Mouse (Mus musculus) forebrain, embryonic 13.5 days (tissue): ENCODE measurements around the gene Ehd2. TPM values are rescaled to one million over a fixed set of nuclear protein-coding genes. Genes with fewer than 3 reads are reported as not detected.

Experiments used
- ATAC-seq: fragments of 200-750 bp; cut with Nextera tagmentation; 2 replicates; pipeline ENCODE4 v1.8.0; 2017
- H3K27ac ChIP-seq: fragments of 300-500 bp; sonication (generic); 2 replicates; pipeline ENCODE4 v1.5.1; 2015; ENCODE audit warnings: inconsistent platforms, mild to moderate bottlenecking, moderate library complexity
- H3K27me3 ChIP-seq: fragments of 300-500 bp; sonication (generic); 2 replicates; pipeline ENCODE4 v1.6.1; 2015; ENCODE audit warnings: mild to moderate bottlenecking, inconsistent platforms
- H3K36me3 ChIP-seq: fragments of 300-500 bp; sonication (generic); 2 replicates; pipeline ENCODE4 v1.6.1; 2015; ENCODE audit warnings: mild to moderate bottlenecking, inconsistent platforms; ENCODE audit not compliant: poor library complexity, severe bottlenecking
- H3K4me1 ChIP-seq: fragments of 300-500 bp; sonication (generic); 2 replicates; pipeline ENCODE4 v1.6.1; 2015; ENCODE audit warnings: inconsistent platforms
- H3K4me2 ChIP-seq: fragments of 300-500 bp; sonication (generic); 2 replicates; pipeline ENCODE4 v1.6.1; 2015; ENCODE audit warnings: inconsistent platforms, mild to moderate bottlenecking, moderate library complexity
- H3K4me3 ChIP-seq: fragments of 300-500 bp; sonication (generic); 2 replicates; pipeline ENCODE4 v1.5.1; 2015; ENCODE audit warnings: mild to moderate bottlenecking, inconsistent platforms
- H3K9ac ChIP-seq: fragments of 300-500 bp; sonication (generic); 2 replicates; pipeline ENCODE4 v1.6.1; 2015; ENCODE audit warnings: mild to moderate bottlenecking, inconsistent platforms
- H3K9me3 ChIP-seq: fragments of 300-500 bp; sonication (generic); replicated peaks from 2 replicates; pipeline ENCODE4 v1.6.1; 2016; ENCODE audit warnings: inconsistent platforms
- WGBS: fragments of 180-500 bp; shearing (Covaris S2); methylation state at CpG from one replicate; pipeline ENCODE4 v1.1.7; 2015; 5-methylcytosine and 5-hydroxymethylcytosine counted together
- polyA plus RNA-seq: library from polyadenylated mRNA; unstranded; fragments of >200 nt; fragmentation: Nextera tagmentation; extraction: Ambion mirVana; gene quantifications from 2 replicates; pipeline ENCODE4 v1.2.1, GENCODE M21; 2015

Gene Ehd2
- polyA plus RNA-seq, 1 experiment from 2014 or later = 3.6 TPM

DNA sequence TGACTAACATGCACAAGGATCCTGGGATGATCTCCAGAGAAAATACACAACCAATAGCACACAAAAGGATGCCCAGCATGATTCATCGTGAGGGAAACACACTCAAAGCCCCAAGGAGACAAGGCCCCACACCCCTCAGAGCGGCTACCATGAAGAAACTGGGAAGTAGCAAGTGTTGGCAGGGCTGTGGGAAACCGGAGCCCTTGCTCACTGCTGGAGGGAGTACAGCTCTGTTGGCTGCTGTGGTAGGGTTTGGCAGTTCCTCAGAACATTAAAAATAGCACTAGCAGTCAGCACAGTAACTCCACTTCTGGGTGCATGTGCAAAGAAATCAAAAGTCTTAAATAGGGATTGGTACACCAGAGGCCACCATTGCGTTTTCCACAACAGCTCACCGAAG lies 34.8 kb upstream of the Ehd2 start:
- Histone ChIP-seq H3K4me2 (no peak overlapping the region), H3K9me3 (no peaks in the 10 kb centered on the region), H3K9ac (no peak overlapping the region), H3K4me1 (peaks cover 18% of the 10 kb centered on the region), H3K4me3 (no peak overlapping the region), H3K36me3 (peaks cover 22% of the 10 kb centered on the region), H3K27ac (no peak overlapping the region), H3K27me3 (no peaks in the 10 kb centered on the region)
- 87% methylated on average over 5 of the region's 5 CpGs for WGBS
- ATAC-seq = no peak

- ATAC-seq = no peak
- 93% methylated on average over 1 of the region's 1 CpGs for WGBS
- H3K27ac ChIP-seq = no peak overlapping the region
- peaks cover 18% of the 10 kb centered on the region for H3K4me1 ChIP-seq
- H3K4me2 ChIP-seq = no peak overlapping the region
- no peak overlapping the region for H3K9ac ChIP-seq
- no peak overlapping the region for H3K4me3 ChIP-seq
- no peaks in the 10 kb centered on the region for H3K27me3 ChIP-seq
- peaks cover 25% of the 10 kb centered on the region for H3K36me3 ChIP-seq
- no peaks in the 10 kb centered on the region for H3K9me3 ChIP-seq
Measured at GRCm38 (mm10) chr7:16001691-16002090, 34.3 kb upstream of the Ehd2 start.

DNA sequence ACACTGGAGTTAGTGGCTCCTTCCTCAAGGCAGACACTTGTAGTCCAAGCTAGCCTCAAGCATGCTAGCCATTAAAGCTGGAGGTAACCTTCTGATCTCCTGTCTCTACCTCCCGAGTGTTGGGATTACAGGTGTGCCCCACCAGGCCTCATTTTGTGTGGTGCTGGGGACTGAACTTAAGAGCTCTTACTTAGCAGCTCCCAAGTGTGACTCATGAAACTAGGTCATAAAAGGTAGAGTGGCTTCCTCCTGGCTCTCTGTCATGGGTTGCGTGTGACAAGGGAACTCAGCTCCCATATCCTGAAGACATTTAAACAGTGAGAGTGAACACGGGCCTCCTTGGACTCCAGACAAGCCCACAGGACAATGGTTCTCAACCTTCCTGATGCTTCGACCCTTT lies 26.4 kb upstream of the Ehd2 start:
- 94% methylated on average over 4 of the region's 4 CpGs for WGBS
- ATAC-seq = no peak
- Histone ChIP-seq H3K27me3 (no peaks in the 10 kb centered on the region), H3K4me2 (no peak overlapping the region), H3K9me3 (no peaks in the 10 kb centered on the region), H3K36me3 (peaks cover 95% of the 10 kb centered on the region), H3K9ac (no peak overlapping the region), H3K27ac (no peak overlapping the region), H3K4me3 (no peak overlapping the region), H3K4me1 (no peaks in the 10 kb centered on the region)

GRCm38 (mm10) chr7:15993152-15993551 lies 25.8 kb upstream of the Ehd2 start:
- no peaks in the 10 kb centered on the region for H3K27me3 ChIP-seq
- H3K9ac ChIP-seq = no peak overlapping the region
- 81% methylated on average over 3 of the region's 3 CpGs for WGBS
- no peaks in the 10 kb centered on the region for H3K4me1 ChIP-seq
- ATAC-seq = no peak
- H3K27ac ChIP-seq = no peak overlapping the region
- H3K9me3 ChIP-seq = no peaks in the 10 kb centered on the region
- no peak overlapping the region for H3K4me2 ChIP-seq
- peaks cover 99% of the 10 kb centered on the region for H3K36me3 ChIP-seq
- H3K4me3 ChIP-seq = no peak overlapping the region

- H3K9me3 ChIP-seq = no peaks in the 10 kb centered on the region
- no peak for ATAC-seq
- no peak overlapping the region for H3K27ac ChIP-seq
- no peak overlapping the region for H3K4me3 ChIP-seq
- H3K4me2 ChIP-seq = no peak overlapping the region
- H3K36me3 ChIP-seq = peaks cover 99% of the 10 kb centered on the region
- 95% methylated on average over 3 of the region's 3 CpGs for WGBS
- no peak overlapping the region for H3K9ac ChIP-seq
- H3K27me3 ChIP-seq = no peaks in the 10 kb centered on the region
- H3K4me1 ChIP-seq = no peaks in the 10 kb centered on the region
Measured at GRCm38 (mm10) chr7:15991764-15992163, 24.4 kb upstream of the Ehd2 start.

GRCm38 (mm10) chr7:15987661-15988356 lies 20.4 kb upstream of the Ehd2 start:
- H3K4me3 ChIP-seq = no peak overlapping the region
- no peak for ATAC-seq
- no peak overlapping the region for H3K4me2 ChIP-seq
- no peaks in the 10 kb centered on the region for H3K4me1 ChIP-seq
- H3K9me3 ChIP-seq = no peaks in the 10 kb centered on the region
- H3K9ac ChIP-seq = no peak overlapping the region
- no peaks in the 10 kb centered on the region for H3K27me3 ChIP-seq
- 96% methylated on average over 16 of the region's 16 CpGs for WGBS
- peaks cover 86% of the 10 kb centered on the region for H3K36me3 ChIP-seq
- H3K27ac ChIP-seq = no peak overlapping the region

DNA sequence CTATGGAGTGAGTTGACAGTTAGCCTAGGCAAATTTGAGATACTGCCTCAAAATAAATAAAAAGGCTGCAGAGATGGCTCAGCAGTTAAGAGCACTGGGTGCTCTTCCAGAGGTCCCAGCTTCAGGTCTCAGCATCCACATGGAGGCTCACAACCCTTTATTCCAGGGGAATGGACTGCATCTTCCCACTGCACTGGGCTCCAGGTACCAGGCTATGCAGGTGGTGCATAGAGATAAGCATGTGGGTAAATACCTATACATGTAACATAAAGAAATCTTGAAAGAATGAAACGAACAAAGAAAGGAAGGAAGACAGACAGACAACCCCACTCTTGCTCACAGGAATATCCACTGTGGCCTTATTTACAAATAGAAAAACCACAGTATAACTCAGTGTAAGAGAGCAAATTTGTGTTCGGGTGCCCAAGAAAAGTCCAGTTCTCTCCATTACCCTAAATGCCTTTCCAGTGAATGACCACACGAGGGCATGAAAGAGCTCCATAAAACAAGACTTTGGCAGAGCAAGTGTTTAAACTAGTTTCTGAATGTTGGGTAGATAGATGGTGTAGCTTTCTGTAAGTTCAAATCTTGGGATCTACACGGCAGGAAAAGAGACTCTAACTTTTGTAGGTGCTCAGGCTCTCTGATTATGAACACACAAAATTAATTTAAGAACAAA lies 15.5 kb upstream of the Ehd2 start:
- Histone ChIP-seq H3K4me3 (no peak overlapping the region), H3K27me3 (no peaks in the 10 kb centered on the region), H3K36me3 (peaks cover 79% of the 10 kb centered on the region), H3K9ac (no peak overlapping the region), H3K4me2 (no peak overlapping the region), H3K9me3 (no peaks in the 10 kb centered on the region), H3K27ac (no peak overlapping the region), H3K4me1 (no peaks in the 10 kb centered on the region)
- WGBS = 39% methylated on average over 4 of the region's 4 CpGs
- no peak for ATAC-seq

GRCm38 (mm10) chr7:15981538-15981937 lies 14.2 kb upstream of the Ehd2 start:
- Histone ChIP-seq H3K9me3 (no peaks in the 10 kb centered on the region), H3K36me3 (peaks cover 79% of the 10 kb centered on the region), H3K4me2 (no peak overlapping the region), H3K27ac (no peak overlapping the region), H3K27me3 (no peaks in the 10 kb centered on the region), H3K4me3 (no peak overlapping the region), H3K9ac (no peak overlapping the region; the same call in 1 of the 2 replicates), H3K4me1 (no peaks in the 10 kb centered on the region)
- WGBS = 82% methylated on average over 4 of the region's 4 CpGs
- ATAC-seq = no peak

DNA sequence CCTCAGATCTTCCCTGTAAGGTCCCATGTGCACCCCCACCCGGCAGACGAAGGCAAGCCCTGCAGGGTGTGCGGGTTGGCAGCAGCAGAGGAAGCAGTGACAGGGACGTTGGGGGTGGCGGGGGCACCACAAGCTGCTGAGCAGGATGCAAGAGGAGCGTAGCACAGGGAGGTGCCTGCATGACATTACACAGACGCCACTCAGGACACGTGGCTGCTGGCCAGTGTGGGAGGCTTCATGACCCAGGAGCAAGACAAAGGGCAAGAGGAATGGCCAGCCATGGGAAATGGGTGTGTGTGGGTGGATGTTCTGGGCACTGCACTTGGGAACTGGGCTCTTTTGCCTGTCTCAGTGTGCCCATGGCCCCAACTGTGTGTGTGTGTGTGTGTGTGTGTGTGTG lies 12.9 kb upstream of the Ehd2 start:
- ATAC-seq = 0 out of 2 replicates have a peak, but pooled peaks have one; percentile 2
- Histone ChIP-seq H3K9ac (no peak overlapping the region), H3K36me3 (peaks cover 79% of the 10 kb centered on the region), H3K4me2 (no peak overlapping the region), H3K4me1 (no peaks in the 10 kb centered on the region), H3K9me3 (no peaks in the 10 kb centered on the region), H3K27me3 (no peaks in the 10 kb centered on the region), H3K4me3 (no peak overlapping the region), H3K27ac (no peak overlapping the region)
- WGBS = 85% methylated on average over 8 of the region's 8 CpGs

- WGBS = 80% methylated on average over 4 of the region's 4 CpGs
Measured at GRCm38 (mm10) chr7:15975904-15976303, 8.5 kb upstream of the Ehd2 start.

DNA sequence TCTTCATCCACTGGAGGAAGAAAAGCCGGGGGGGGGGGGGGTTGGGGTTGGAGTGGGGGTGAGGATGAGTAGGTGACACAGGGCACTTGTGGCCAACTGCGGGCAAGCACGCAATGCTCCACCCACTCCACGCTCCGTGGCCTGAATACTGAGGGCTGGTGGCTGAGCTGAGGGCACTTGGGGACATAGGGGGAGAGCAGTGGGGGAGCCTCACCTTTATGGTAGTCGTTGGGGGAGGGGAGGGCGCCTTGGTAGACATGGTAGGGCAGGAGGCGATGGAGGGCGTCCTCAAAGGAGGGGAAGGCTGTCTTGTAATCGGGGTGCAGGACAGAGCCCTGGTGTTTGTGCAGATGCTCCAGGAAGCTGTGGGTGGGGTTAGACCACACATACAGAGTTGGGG lies 8.1 kb upstream of the Ehd2 start:
- 93% methylated on average over 10 of the region's 10 CpGs for WGBS
- Histone ChIP-seq H3K4me2 (no peak overlapping the region), H3K4me1 (no peaks in the 10 kb centered on the region), H3K9me3 (no peaks in the 10 kb centered on the region), H3K27ac (no peak overlapping the region), H3K9ac (no peak overlapping the region), H3K36me3 (peaks cover 96% of the 10 kb centered on the region), H3K27me3 (no peaks in the 10 kb centered on the region), H3K4me3 (no peak overlapping the region)
- no peak for ATAC-seq

More at GRCm38 (mm10) chr7:15975904-15976303, 8.5 kb upstream of the Ehd2 start:
- Histone ChIP-seq H3K36me3 (peaks cover 97% of the 10 kb centered on the region), H3K4me3 (no peak overlapping the region), H3K4me1 (no peaks in the 10 kb centered on the region), H3K27me3 (no peaks in the 10 kb centered on the region), H3K9me3 (no peaks in the 10 kb centered on the region), H3K9ac (no peak overlapping the region), H3K4me2 (no peak overlapping the region), H3K27ac (no peak overlapping the region)
- no peak for ATAC-seq

DNA sequence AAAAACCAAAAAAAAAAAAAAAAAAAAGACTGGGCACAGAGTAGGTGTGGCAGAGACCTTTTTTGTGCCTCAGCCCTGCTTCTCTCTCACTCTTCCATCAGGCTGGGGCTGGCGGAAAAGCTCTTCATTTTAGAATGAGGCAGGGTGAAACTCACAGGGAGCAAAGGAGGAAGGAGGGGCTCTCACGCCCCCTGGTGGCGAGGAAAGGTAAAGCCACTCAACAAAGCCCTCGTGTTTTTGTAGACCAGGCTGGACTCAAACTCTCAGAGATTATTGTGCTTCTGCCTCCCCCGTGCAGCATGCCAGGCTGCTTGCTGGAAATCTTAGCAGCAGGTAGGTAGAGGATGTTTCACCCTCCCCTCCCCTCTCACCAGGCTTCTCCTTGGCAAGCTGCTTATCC lies 7.3 kb upstream of the Ehd2 start:
- H3K27ac ChIP-seq = no peak overlapping the region
- no peaks in the 10 kb centered on the region for H3K4me1 ChIP-seq
- H3K4me2 ChIP-seq = no peak overlapping the region
- ATAC-seq = no peak
- no peak overlapping the region for H3K4me3 ChIP-seq
- no peak overlapping the region for H3K9ac ChIP-seq
- WGBS = 64% methylated on average over 5 of the region's 5 CpGs
- H3K36me3 ChIP-seq = peaks cover 96% of the 10 kb centered on the region
- H3K27me3 ChIP-seq = no peaks in the 10 kb centered on the region
- H3K9me3 ChIP-seq = no peaks in the 10 kb centered on the region
